Mouse (Mus musculus) c-Kit-positive CD71-positive TER-119-negative erythroid progenitor cells, embryonic 14.5 days (primary cell): ENCODE data around the gene Eps8l1.

Source experiments
- DNase-seq: peaks from one replicate; pipeline ENCODE4 v3.0.0-alpha.2; 2013; ENCODE audit warnings: low read depth

The Eps8l1 gene

GRCm38 (mm10) chr7:4508739-4509116 lies 48.3 kb downstream of the Eps8l1 start:
- no peak for DNase-seq

- peak; percentile 68 for DNase-seq
These were observed 49.6 kb downstream of the Eps8l1 start for GRCm38 (mm10) chr7:4509863-4510608.

GRCm38 (mm10) chr7:4511489-4512224 lies 51.2 kb downstream of the Eps8l1 start:
- no peak for DNase-seq

GRCm38 (mm10) chr7:4513236-4513635 lies 52.8 kb downstream of the Eps8l1 start:
- peak; percentile 56 for DNase-seq

- no peak for DNase-seq
These were observed 53.6 kb downstream of the Eps8l1 start for GRCm38 (mm10) chr7:4513829-4514712.

GRCm38 (mm10) chr7:4515853-4516252 lies 55.4 kb downstream of the Eps8l1 start:
- DNase-seq: no peak

GRCm38 (mm10) chr7:4516332-4517050 lies 56.0 kb downstream of the Eps8l1 start, which contains the start of gene Tnnt1:
Tnnt1 (minus strand) TSS chr7:4516382.
- no peak for DNase-seq

GRCm38 (mm10) chr7:4518487-4518886 lies 58.0 kb downstream of the Eps8l1 start:
- no peak for DNase-seq

- DNase-seq: no peak
These were observed 60.9 kb downstream of the Eps8l1 start for GRCm38 (mm10) chr7:4521231-4522003.

GRCm38 (mm10) chr7:4522292-4522691 lies 61.8 kb downstream of the Eps8l1 start:
- no peak for DNase-seq

- DNase-seq: no peak
These were observed 63.0 kb downstream of the Eps8l1 start for GRCm38 (mm10) chr7:4523205-4524130.

GRCm38 (mm10) chr7:4524212-4524922 lies 63.9 kb downstream of the Eps8l1 start, which contains the start of gene Tnni3:
Tnni3 (minus strand) TSS chr7:4524229.
- DNase-seq: peak; percentile 57

- peak; percentile 82 for DNase-seq
These were observed 66.1 kb downstream of the Eps8l1 start for GRCm38 (mm10) chr7:4526341-4527301.

- DNase-seq: no peak
These were observed 66.8 kb downstream of the Eps8l1 start for GRCm38 (mm10) chr7:4527302-4527689.
